ENCODE assay signal across 8 mouse cellular contexts in genomic region chr8:48376774-48377173, GRCm38 (mm10).
DNase-seq lines count a peak whose midpoint lies in the region; ATAC-seq and TF ChIP-seq lines count a peak whose summit lies in the region.

No protein-coding gene starts in this region.

- H3K9ac ChIP-seq in forebrain, embryonic 13.5 days = no peak overlapping the region
- no peak overlapping the region for H3K9ac ChIP-seq in forebrain, embryonic 11.5 days (ENCODE audit: low read length)
- H3K9ac ChIP-seq in hindbrain, postnatal 0 days (replicated peaks; ENCODE audit: low read length) = no peak overlapping the region
- no peak overlapping the region for H3K9ac ChIP-seq in intestine, postnatal 0 days (ENCODE audit: low read depth, low read length)

- WGBS in forebrain, embryonic 13.5 days = 59% methylated on average over 6 of the region's 6 CpGs
- 88% methylated on average over 6 of the region's 6 CpGs for WGBS in forebrain, embryonic 11.5 days
- WGBS in hindbrain, postnatal 0 days = 29% methylated on average over 6 of the region's 6 CpGs
- 88% methylated on average over 6 of the region's 6 CpGs for WGBS in intestine, postnatal 0 days

- H3K9me3 ChIP-seq in forebrain, embryonic 13.5 days (replicated peaks) = no peaks in the 10 kb centered on the region
- no peaks in the 10 kb centered on the region for H3K9me3 ChIP-seq in forebrain, embryonic 11.5 days (ENCODE audit: control insufficient read depth, low read length)
- H3K9me3 ChIP-seq in hindbrain, postnatal 0 days (ENCODE audit: low read length) = no peaks in the 10 kb centered on the region
- no peaks in the 10 kb centered on the region for H3K9me3 ChIP-seq in intestine, postnatal 0 days (ENCODE audit: control insufficient read depth)

- peaks cover 18% of the 10 kb centered on the region for H3K4me1 ChIP-seq in forebrain, embryonic 13.5 days
- no peaks in the 10 kb centered on the region for H3K4me1 ChIP-seq in forebrain, embryonic 11.5 days (replicated peaks; ENCODE audit: control insufficient read depth, insufficient read depth, low read length)
- no peaks in the 10 kb centered on the region for H3K4me1 ChIP-seq in hindbrain, postnatal 0 days (ENCODE audit: insufficient read depth, low read length)
- no peaks in the 10 kb centered on the region for H3K4me1 ChIP-seq in intestine, postnatal 0 days (replicated peaks; ENCODE audit: control insufficient read depth, insufficient read depth, low read length)

- no peak for DNase-seq in forebrain, embryonic 11.5 days (ENCODE audit: low spot score)
- DNase-seq in gastrocnemius, postnatal 14 days = peak; percentile 75
- DNase-seq in hindbrain, postnatal 0 days (ENCODE audit: low spot score) = peak; percentile 77
- no peak for DNase-seq in urinary bladder, adult 2 months (ENCODE audit: low spot score)
- DNase-seq in B cell, adult 2 months = no peak

- no peak for TF ChIP-seq CTCF in hindbrain, postnatal 0 days (IDR thresholded peaks at IDR 0.05; ENCODE audit: low read depth)
- no peak for TF ChIP-seq CTCF in intestine, postnatal 0 days (IDR thresholded peaks at IDR 0.05; ENCODE audit: low read depth)

- H3K36me3 ChIP-seq in forebrain, embryonic 13.5 days (ENCODE audit: poor library complexity, severe bottlenecking) = no peaks in the 10 kb centered on the region
- no peaks in the 10 kb centered on the region for H3K36me3 ChIP-seq in forebrain, embryonic 11.5 days (ENCODE audit: control insufficient read depth, insufficient read depth, low read length)
- H3K36me3 ChIP-seq in hindbrain, postnatal 0 days (ENCODE audit: insufficient read depth, low read length) = no peaks in the 10 kb centered on the region
- peaks cover 4% of the 10 kb centered on the region for H3K36me3 ChIP-seq in myocyte (ENCODE audit: control insufficient read depth, insufficient read depth)
- no peaks in the 10 kb centered on the region for H3K36me3 ChIP-seq in intestine, postnatal 0 days (ENCODE audit: control insufficient read depth, insufficient read depth)

- H3ac ChIP-seq in myocyte (ENCODE audit: control insufficient read depth, insufficient read length) = no peak overlapping the region

- H3K27me3 ChIP-seq in forebrain, embryonic 13.5 days = no peaks in the 10 kb centered on the region
- no peaks in the 10 kb centered on the region for H3K27me3 ChIP-seq in forebrain, embryonic 11.5 days (ENCODE audit: control insufficient read depth, insufficient read depth, low read length)
- no peaks in the 10 kb centered on the region for H3K27me3 ChIP-seq in hindbrain, postnatal 0 days (ENCODE audit: insufficient read depth, low read length)
- no peaks in the 10 kb centered on the region for H3K27me3 ChIP-seq in myocyte (ENCODE audit: control insufficient read depth, insufficient read depth, insufficient read length)
- H3K27me3 ChIP-seq in intestine, postnatal 0 days (replicated peaks; ENCODE audit: control insufficient read depth, insufficient read depth, low read length) = no peaks in the 10 kb centered on the region

- intact Hi-C loops in gastrocnemius, postnatal 14 days (cut with DNase I; ENCODE audit: low total_unique reads) = no loop called here

- ATAC-seq in forebrain, embryonic 13.5 days = peak; percentile 88
- ATAC-seq in forebrain, embryonic 11.5 days (replicated peaks; ENCODE audit: low FRiP score) = no peak
- peak; percentile 89 for ATAC-seq in hindbrain, postnatal 0 days
- ATAC-seq in intestine, postnatal 0 days = no peak

- no peak overlapping the region for H3K4me3 ChIP-seq in forebrain, embryonic 13.5 days
- H3K4me3 ChIP-seq in forebrain, embryonic 11.5 days (ENCODE audit: low read depth, low read length) = no peak overlapping the region
- no peak overlapping the region for H3K4me3 ChIP-seq in hindbrain, postnatal 0 days (ENCODE audit: low read length)
- H3K4me3 ChIP-seq in myocyte = no peak overlapping the region
- no peak overlapping the region for H3K4me3 ChIP-seq in intestine, postnatal 0 days (ENCODE audit: low read depth, low read length)

- H3K27ac ChIP-seq in forebrain, embryonic 13.5 days = peak overlapping the region; percentile 54
- no peak overlapping the region for H3K27ac ChIP-seq in forebrain, embryonic 11.5 days (ENCODE audit: low read depth, low read length)
- H3K27ac ChIP-seq in hindbrain, postnatal 0 days = 0 out of 2 replicates have a peak overlapping the region, but pooled peaks have one; percentile 12
- H3K27ac ChIP-seq in intestine, postnatal 0 days (ENCODE audit: low read depth, low read length) = no peak overlapping the region

- no peak overlapping the region for H3K4me2 ChIP-seq in forebrain, embryonic 13.5 days
- H3K4me2 ChIP-seq in forebrain, embryonic 11.5 days (ENCODE audit: low read depth, low read length, severe bottlenecking) = no peak overlapping the region
- no peak overlapping the region for H3K4me2 ChIP-seq in hindbrain, postnatal 0 days (ENCODE audit: low read depth, low read length)
- no peak overlapping the region for H3K4me2 ChIP-seq in myocyte (ENCODE audit: low read depth)
- H3K4me2 ChIP-seq in intestine, postnatal 0 days (replicated peaks; ENCODE audit: low read depth) = no peak overlapping the region

- no peaks in the 10 kb centered on the region for H3K79me2 ChIP-seq in myocyte (ENCODE audit: control insufficient read depth, insufficient read depth)

- no peak for TF ChIP-seq POLR2A in myocyte (IDR thresholded peaks at IDR 0.05; ENCODE audit: insufficient read length, low read depth)

TF ChIP-seq in myocyte, 11 proteins besides CTCF, POLR2A, EP300 and RAD21:
- TF ChIP-seq MYOG (IDR thresholded peaks at IDR 0.05; ENCODE audit: control insufficient read depth in 1 of 3, insufficient read depth in 1 of 3, insufficient read length in 2 of 3, low read depth in 2 of 3) (peak in 2 of 3 experiments; percentile 57 to 70), POLR2AphosphoS2 (IDR thresholded peaks at IDR 0.05; ENCODE audit: insufficient read length, low read depth) (no peak), SRF (IDR thresholded peaks at IDR 0.05; ENCODE audit: control insufficient read depth, insufficient read length, low read depth) (no peak), MAX (IDR thresholded peaks at IDR 0.05; ENCODE audit: low read depth) (no peak), TCF3 (IDR thresholded peaks at IDR 0.05; ENCODE audit: insufficient read length, low read depth) (no peak), MYOD1 (IDR thresholded peaks at IDR 0.05; ENCODE audit: control insufficient read depth in 1 of 3, insufficient read length in 2 of 3, low read depth in 2 of 3) (peak in 2 of 3 experiments; percentile 43 to 65)

Comparison
In these comparisons a context has a peak if more than half of its experiments do, and no peak if none do; other contexts are left out.
1. ATAC-seq: peak in forebrain, embryonic 13.5 days (single experiment) and hindbrain, postnatal 0 days (single experiment); none in forebrain, embryonic 11.5 days (single experiment) and intestine, postnatal 0 days (single experiment).
2. H3K27ac ChIP-seq: peak in forebrain, embryonic 13.5 days (single experiment) and hindbrain, postnatal 0 days (single experiment); none in forebrain, embryonic 11.5 days (single experiment) and intestine, postnatal 0 days (single experiment).
3. DNase-seq: peak in gastrocnemius, postnatal 14 days (single experiment) and hindbrain, postnatal 0 days (single experiment); none in forebrain, embryonic 11.5 days (single experiment), urinary bladder, adult 2 months (single experiment) and B cell, adult 2 months (0 of 2).